Mouse (Mus musculus): ENCODE measurements around the gene Prss42. TPM values are rescaled to one million over a fixed set of nuclear protein-coding genes. Genes with fewer than 3 reads are reported as not detected.

Gene Prss42
- polyA plus RNA-seq (2012; rRNA removed): not detected in 2 replicates

DNA sequence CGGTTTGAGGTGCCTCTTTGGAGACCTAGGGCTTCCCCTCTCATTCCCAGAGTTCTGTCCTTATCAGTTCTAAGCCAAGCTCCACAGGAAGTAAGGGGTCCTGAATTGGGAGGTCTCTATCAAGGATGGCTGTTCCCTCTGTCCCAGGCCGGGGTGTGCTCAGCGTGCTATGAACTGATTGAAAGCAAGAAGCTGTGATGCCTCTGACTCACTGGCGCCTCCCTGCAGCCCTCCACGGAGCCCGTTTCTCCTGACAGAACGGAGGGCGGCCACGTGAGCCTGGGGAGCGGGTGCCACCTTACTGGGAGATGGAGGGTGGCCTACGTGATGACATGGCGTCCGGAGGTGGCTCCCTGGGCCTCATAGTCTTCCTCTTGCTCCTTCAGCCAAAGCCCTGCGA lies at the start of gene Prss42:
Gene Prss42, plus strand, starts transcription at position 301 of the 400 bp plus-strand sequence.

DNA sequence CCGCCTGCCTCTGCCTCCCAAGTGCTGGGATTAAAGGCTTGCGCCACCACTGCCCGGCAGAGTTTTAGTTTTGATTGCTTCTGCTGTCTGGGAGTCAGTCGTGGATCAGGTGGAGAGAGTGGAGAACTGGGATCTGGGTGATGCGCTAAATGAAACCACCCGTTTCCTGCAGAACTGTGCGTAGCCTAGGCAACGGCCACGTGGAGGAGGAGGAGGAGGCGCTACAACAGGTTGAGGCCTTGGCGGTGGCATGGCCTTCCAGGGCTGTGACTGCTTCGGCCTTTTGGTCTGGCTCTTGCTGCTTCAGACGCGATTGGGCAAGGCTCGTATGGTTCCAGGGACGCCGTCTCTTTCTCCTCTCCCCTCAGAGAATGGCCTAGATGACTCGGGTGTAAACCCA lies 15.8 kb downstream of the Prss42 start, which contains the start of gene Prss44:
Gene Prss44, plus strand, starts transcription at position 206 of the 400 bp plus-strand sequence.

DNA sequence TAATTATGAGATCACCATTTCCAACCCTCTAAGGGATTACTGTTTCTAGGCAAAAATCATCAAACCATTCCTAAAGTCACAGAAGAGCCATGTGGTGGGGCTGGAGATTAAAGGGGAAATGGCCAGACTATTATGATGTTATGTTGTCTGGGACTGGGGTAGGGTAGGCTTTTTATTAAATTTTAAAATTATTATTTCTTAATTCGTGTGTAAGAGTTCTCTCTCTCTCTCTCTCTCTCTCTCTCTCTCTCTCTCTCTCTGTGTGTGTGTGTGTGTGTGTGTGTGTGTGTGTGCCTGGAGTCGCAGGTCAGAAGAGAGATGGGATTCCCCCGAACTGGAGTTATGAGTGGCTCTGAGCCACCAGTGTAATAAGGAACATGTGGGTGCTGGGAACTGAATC lies 28.4 kb downstream of the Prss42 start, which contains the start of gene Prss43:
Gene Prss43, plus strand, starts transcription at position 301 of the 400 bp plus-strand sequence.

DNA sequence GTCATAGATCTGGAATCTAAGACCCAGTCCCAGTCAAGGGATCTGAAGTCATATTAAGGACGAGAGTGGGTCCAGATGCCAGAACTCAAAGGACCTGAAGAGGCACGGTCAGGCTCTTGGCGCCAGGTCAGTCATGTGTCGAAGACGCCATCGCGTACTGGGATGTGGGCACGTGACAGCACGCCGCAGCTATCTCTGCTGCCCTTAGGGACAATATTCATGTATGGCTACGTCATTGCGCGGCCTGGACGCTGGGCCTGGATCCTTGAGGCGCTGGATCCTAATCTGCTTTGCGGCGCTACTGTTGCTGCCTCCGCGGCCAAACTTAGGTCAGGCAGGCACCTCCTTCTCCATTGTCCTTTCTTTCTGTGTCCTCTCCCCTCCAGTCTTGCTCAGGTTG lies 36.4 kb downstream of the Prss42 start, which contains the start of gene Prss45:
Gene Prss45, plus strand, starts transcription at position 178 of the 400 bp plus-strand sequence.

DNA sequence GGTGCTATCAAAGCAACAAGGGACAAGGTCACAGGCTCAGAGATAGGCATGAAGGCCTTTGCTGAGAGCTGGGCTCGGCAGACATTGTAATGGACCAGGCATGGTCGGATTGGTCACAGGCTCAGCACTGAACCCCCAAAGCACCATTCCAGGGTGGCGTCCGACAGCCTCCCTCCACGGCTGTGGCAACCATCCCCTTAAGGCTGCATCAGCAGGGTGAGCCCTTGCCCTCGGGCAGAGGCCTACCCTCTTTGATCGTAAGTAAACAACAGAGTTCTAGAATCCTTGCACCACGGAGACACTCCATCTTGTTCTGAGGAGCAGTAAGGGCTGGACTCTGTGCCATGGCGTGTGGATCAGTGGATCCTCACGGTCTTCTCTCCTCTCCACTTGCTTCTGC lies 46.2 kb downstream of the Prss42 start, which contains the start of gene Prss46:
Gene Prss46, plus strand, starts transcription at position 301 of the 400 bp plus-strand sequence.

Other genes starting within 250 kb of the Prss42 start
- gene Nradd, start 173.7 kb upstream of the Prss42 start, polyA plus RNA-seq (2012; rRNA removed): 45.3 and 49.3 TPM in 2 replicates
- gene Nbeal2, start 144.0 kb upstream of the Prss42 start, polyA plus RNA-seq (2012; rRNA removed): 31.1 and 34.4 TPM in 2 replicates
- gene Ccdc12, start 141.7 kb upstream of the Prss42 start, polyA plus RNA-seq (2012; rRNA removed): 76.4 and 111 TPM in 2 replicates
- 0.15 and 0.35 TPM in 2 replicates for gene Myl3, start 56.3 kb upstream of the Prss42 start, polyA plus RNA-seq (2012; rRNA removed)
- gene Pth1r, start 51.0 kb upstream of the Prss42 start, polyA plus RNA-seq (2012; rRNA removed): 59.6 and 72.7 TPM in 2 replicates
- 0.29 and 0.37 TPM in 2 replicates for gene Prss44, start 15.8 kb downstream of the Prss42 start, polyA plus RNA-seq (2012; rRNA removed)
- not detected in 2 replicates for gene Prss43, start 28.5 kb downstream of the Prss42 start, polyA plus RNA-seq (2012; rRNA removed)
- not detected in 2 replicates for gene Prss45, start 36.4 kb downstream of the Prss42 start, polyA plus RNA-seq (2012; rRNA removed)
- 0.15 and 0.17 TPM in 2 replicates for gene Prss46, start 46.3 kb downstream of the Prss42 start, polyA plus RNA-seq (2012; rRNA removed)
- 0.09 and 0.17 TPM in 2 replicates for gene Prss50, start 59.8 kb downstream of the Prss42 start, polyA plus RNA-seq (2012; rRNA removed)
- gene Als2cl, start 81.7 kb downstream of the Prss42 start, polyA plus RNA-seq (2012; rRNA removed): 42.5 and 54.8 TPM in 2 replicates
- gene Tmie, start 81.9 kb downstream of the Prss42 start, polyA plus RNA-seq (2012; rRNA removed): 5.2 and 7.4 TPM in 2 replicates
- not detected in 2 replicates for gene Fam240a, start 118.7 kb downstream of the Prss42 start, polyA plus RNA-seq (2012; rRNA removed)
- 1.5 and 2.2 TPM in 2 replicates for gene Tdgf1, start 148.0 kb downstream of the Prss42 start, polyA plus RNA-seq (2012; rRNA removed)
- 2.1 and 2.5 TPM in 2 replicates for gene Lrrc2, start 153.4 kb downstream of the Prss42 start, polyA plus RNA-seq (2012; rRNA removed)
- 0.18 and 1.2 TPM in 2 replicates for gene Rtp3, start 192.4 kb downstream of the Prss42 start, polyA plus RNA-seq (2012; rRNA removed)
- 68.5 and 123 TPM in 2 replicates for gene Ltf, start 221.1 kb downstream of the Prss42 start, polyA plus RNA-seq (2012; rRNA removed)

Measured in ovary, adult 2 months (tissue).